Mouse (Mus musculus): ENCODE measurements around the gene Frzb.
"Not testable (repeated sequence)": the region's sequence is repeated elsewhere in the genome, so short reads cannot be mapped to it uniquely, and the experiment has no call there.

Frzb gene

DNA sequence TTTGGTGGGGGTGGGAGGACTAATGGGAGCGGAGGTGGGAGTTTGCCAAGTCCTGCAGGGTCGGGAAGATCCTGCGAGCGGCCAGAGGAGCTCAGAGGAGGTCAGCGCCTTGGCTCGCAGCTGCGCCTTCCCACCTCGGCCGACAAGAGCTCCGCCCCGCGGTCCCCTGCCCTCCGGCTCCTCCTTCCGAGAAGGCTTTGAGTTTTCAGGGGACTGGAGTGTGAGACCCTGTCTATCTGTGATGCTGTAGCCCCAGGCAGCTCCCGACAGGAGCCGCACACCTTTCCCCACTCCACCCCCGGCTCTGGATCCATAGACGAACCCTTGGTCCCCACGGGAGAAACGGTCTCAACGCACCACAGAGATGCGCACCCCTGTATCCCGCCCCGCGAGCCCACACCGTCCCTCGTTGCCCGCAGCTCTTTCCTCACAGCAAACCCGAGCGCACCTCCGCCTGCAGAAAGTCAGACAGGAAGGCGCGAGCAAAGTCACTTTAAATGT lies at the start of gene Frzb:
Gene Frzb, minus strand, starts transcription at position 335 of the 501 bp plus-strand sequence.
- DNase-seq, result peak; percentile 83 to 88

DNA sequence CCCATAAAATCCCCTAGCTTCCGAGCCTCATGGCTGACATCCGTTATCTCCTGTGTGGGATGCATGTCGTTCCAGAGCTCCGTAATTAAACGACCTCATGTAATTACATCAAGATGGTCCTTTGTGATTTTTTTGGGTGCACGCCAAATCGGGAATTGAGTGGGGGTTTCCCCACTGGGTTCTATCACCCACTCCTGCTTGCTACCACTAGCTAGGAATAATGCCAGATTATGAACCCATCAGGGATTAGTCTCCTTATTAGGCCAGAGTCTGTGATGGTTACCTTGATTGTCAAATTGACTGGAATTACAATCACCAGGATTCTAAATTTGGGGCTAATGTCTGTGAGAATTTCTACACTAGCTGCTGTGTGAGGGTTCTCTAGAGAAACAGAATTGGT lies 47.9 kb upstream of the Frzb start:
- DNase-seq, result not testable (repeated sequence)

DNA sequence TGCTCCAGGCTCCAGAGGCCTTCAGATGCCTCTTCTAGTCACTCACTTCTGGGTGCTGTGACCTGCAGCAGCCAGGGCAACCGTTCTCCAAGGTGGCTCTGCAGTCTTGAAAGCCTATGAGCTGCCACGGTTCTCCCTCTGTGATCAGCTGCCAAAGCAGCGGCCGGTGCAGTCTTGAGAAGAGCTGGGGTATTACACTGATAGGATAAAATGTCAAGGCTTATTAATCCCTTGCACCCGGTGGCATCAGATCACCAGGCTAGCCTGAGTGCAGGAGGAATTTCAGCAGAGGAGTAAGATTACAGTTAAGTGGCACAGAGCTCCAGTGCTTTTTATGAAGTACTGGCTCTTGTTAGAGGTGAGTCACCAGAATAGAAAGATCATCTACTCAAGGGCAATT lies 39.4 kb upstream of the Frzb start:
- no peak for DNase-seq

DNA sequence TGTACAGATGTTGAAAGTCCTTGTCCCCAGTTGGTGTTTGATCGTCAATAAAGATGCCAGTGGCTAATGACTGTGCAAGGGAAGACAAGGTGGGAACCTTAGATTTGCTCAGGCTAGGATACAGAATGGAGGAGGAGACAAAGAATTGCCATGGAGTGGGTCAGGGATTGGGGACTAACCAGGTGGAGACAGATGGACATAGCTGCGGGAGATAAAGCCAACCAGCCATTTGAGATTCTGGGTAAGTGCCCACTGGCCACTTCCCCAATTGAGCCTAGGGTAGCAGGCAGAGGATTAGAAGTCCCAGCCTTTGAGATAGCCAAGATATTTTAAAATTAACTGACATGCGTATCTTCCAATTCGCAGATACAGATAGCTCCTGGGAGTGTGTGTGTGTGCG lies 37.5 kb upstream of the Frzb start:
- DNase-seq, result no peak

DNA sequence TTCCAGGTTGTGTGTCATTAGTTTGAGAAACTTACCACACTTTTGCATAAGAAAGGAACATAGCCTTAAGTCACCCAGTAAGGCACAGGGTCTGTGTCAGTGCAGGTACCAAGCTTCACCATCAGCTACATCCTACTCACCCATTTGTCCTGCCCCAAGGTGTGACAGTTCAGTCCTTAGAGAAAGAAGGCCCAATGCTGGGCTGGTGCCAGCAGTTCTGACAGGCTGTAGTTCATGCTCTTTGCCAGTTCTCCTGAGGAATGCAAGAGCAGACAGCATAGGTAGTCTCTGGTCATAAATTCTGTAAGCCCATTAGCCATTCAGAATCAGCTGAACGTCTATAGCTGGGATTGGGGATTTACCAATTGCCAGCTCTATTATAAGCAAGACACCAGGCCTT lies 28.4 kb upstream of the Frzb start:
- DNase-seq, result no peak

DNA sequence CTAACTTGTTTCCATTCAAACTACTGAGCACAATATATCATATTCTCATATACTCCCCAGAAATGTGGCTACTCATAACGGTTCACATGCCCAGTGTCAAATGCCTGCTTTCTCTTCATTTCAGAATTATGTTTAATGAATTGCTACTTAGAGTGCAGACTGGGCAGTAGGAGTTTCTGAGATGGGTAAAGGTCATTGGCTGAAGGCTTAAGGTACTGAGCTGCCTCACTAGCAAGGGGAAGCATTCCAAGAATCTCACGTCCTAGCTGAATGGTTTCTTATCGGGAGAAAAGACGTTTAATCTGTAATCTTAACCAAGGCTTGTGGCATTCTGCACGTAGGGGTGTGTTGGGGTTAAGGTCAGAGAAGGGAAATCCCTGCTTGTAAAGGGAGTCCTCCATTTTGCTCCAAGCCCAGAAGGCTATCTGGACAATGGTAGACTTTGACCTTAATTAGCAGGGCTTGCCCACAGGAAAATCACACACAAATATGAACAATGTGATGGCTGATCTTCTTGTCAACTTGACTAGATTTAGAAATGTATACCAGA lies 26.9 kb upstream of the Frzb start:
- DNase-seq, result no peak

DNA sequence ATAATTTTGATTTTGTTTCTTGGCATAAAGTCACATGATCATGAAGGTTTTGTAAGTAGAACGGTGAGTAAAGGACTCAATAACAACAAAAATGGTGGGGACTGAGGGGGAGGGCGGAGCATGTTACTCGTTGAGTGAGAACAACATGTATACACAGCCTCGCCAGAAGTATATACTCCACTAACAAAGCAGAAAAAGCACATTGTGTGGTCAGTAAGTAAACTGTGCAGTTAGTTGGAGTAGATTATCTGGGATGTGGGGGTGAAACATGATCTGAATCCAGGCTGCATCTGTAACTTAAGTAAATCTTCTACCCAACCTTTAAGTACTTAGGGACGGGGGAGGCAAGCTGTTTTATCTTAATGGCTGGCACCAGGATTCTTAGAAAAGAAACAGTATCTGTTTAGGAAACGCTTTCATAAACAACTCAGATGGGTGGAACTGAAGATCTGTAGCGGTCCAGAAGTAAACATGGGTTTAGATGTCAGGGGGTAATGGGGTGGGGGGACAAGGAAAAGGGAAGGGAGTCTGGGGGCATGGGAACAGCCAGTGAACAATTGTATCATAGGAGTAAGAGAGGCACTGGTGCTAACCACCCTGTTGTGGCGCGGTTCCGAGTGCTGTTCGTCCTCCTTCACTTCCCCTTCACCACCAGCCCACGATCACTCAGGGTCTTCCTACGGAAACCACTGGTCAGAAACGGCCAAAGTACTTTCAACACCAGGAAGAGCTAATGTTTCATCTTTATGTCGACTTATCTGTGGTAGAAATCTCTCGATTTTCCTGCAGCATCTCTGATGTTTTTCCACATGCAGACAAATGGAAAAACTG lies 18.8 kb upstream of the Frzb start:
- DNase-seq, result no peak

DNA sequence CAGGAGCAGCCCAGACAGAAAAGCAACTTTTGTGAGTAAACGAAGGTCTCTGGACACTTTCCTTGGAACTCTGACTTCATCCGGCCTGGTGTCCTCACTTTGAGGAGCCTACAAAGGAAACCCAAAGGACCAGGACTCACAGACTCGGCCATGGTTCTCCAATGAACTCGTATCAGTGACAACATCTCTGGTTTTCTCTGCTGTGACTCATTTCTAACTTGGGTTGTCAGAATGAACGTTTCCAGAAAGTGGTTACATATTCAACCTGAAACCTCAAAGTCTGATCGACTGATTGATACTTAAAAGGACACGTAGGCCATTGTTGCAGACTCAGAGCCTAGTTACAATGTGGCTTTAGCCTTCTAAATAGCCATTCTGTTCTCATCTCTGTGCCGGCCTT lies 14.4 kb upstream of the Frzb start:
- DNase-seq, result no peak

DNA sequence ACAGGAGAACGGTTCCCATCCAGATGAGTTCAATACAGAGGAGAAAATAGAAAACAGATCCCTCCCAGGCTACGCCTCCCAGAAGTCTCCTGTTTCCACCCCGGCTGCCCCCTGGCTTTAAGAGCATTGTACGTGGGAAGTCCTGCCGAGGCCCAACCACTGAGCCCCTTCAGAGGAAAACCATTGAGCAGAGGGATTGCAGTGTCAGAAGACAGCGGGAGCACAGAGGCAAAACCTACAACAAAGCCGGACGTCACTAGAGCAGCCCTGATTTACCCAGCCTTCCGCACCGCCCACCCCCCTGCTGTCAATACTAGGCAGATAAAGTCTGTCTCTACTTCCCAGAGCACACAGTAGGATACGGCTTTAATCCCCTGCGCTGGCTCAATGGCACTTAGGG lies 806 bp upstream of the Frzb start:
- peak; percentile 50 to 62 for DNase-seq

DNA sequence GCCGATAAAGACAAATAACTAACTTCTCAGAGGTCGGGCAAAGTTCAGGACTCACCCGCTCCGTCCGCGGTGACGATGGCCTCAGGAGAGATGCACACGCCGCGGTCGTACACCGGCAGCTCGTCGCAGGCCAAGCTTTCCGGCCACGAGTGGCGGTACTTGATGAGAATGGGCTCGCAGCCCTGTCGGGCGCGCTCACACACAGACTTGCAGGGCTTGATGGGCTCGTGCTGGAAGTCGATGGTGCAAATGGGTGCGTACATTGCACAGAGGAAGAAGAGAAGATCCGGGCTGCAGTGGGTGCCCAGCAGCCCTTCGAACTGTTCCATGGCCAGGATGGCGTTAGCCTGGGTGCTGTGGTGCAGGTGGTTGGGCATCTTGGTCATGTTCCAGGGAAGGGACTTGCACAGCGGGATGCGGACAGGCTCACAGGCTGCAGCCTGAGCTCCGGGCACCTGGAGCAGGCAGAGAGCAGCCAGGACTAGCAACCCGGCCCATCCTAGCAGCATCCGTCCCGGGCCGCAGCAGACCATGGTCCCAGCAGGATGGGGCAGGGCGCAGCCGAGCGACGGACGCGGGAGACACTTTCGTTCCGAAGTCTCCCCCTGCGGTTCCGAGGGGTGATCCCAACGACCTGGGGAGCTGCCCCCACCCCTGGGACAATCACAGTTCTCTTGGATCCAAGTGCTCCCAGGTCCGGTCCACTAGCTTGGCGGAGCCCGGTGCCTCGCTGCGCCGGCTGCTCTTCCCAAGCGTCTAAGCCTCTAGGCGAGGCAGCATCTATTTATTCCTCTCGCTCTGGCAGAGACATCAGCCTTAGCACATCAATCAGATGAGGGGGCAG lies 895 bp downstream of the Frzb start:
- peak; percentile 56 to 65 for DNase-seq

DNA sequence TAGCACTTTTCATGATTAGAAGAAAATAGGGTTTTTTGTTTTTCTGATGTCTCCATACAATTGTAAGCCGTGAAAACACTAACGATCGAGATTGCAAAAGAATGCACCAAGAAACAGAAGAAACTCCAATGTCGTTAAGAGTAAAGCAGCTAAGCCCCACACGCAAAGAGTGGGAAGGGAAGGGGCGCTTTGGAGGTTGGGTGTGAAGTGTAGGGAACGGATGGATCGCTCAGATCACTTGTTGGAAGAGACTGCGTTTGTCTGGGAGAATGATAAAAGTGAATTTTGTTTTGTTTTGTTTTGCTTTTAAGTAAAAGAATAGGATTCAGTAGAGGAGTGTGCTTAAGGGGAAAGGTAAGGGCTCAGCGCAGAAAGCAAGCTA lies 1.5 kb downstream of the Frzb start:
- no peak for DNase-seq

DNA sequence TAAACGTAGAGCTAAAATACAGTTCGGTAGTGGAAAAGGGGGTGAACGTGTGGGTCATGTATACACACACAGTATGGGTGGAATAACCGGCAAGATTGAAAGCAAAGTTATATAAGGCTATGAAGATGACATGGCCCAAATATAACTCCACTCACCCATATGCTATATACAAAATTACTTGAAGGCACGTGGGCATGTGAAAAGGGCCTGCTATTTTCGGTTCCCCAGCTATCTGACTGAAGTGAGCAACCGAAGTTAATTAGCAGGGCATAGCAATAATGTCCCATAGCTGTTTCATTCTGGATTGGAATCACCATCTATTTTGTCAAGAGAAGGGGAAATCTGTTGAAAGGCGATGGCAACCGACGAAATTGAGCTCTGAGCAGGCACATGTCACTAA lies 1.9 kb downstream of the Frzb start:
- DNase-seq, result no peak

DNA sequence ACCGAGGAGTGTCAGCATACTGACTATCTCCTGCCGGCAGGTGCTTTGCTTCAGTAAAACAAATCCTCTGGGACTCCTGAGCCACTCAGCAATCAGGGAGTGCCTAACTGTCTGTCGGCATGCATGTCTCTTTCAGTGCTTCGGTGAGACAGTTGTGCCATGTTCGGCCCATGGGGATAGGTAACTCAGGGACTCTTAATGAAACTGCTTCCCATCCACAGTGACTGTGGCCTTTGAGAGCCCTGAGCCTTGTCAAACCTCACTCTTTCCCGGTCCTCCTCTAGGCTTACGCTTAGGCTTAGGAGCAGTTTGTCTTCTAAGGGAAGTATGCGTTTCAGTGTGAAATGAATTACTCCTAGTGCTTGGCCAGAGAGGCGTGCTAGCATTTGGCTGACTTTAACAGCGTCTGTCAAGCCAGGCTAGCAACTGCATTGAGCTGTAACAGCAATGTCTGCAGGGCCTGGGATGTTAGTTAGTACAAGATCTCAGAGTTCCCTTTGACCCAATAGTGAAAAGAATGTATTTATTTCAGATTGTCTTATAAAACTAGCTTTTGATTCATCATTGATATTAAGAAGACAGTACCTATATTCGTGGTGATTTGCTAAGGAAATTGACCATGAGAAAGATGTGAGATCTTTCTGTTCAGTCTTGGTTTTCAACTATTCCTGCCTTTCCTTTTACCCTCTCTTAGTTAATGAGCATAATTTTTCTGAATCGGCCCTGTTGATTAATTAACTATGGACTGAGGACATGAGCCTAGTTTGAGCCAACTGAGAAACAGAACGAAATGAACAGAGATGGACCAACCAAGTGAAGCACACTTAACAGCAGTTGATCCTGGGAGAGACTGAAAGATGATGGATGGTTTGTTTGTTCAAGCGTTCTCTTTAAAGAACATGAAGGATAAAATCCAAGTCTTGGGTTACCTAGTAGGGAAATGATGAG lies 2.7 kb downstream of the Frzb start:
- peak; percentile 45 to 50 for DNase-seq

DNA sequence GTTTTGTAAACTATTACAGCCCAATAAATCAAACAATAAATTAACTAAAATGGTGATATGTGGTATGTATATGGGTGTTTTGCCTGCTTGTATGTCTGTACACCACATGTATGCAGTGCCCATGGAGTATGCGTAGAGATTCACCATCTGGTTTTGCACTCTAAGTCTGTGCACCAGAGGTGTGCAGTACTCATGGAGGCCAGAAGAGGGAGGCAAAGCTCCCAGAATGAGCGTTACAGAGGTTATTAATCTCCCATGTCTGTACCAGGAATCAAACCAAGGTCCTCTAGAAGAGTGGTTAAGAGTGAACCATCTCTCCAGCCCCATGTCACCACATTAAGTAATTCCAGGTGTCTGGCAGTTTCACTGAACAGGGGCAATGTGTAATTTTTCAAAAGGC lies 3.5 kb downstream of the Frzb start:
- peak; percentile 31 to 40 for DNase-seq

DNA sequence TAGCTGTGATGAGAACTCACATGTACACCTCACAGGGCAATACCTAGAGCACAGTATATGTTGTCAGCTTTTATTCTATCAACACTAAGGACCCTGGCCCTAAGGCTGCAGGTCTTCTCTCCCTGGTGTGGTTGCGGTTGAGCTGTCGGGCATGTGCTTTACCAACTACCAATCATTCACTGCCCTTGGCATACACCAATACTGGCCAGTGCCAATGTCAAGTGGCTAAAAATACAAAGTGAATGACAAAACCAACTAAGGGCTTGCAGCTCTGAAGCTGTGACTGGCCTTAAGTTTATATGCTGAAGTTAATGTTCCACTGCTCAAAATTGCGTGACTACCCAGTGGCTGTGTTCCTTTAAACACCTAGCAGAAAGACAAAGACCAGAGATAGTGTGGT lies 6.0 kb downstream of the Frzb start:
- DNase-seq, result no peak

DNA sequence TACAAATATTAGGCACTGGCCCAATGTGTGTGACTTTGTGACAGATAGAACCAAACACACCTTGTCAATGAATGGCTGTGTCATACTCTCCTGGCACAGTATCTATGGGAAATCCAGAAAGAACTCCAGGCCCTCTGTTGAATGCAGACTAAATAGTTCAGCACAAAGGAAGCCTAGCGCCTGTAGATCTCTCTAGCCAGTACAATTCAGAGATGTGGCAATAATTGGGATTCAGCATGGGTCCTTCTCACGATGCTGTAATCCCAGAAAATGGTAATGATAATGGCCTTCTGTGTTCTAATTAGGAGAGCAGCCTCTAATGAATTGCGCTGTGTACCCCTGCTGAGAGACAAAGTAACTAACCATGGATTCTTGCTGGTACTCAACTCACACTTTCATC lies 8.6 kb downstream of the Frzb start:
- no peak for DNase-seq

DNA sequence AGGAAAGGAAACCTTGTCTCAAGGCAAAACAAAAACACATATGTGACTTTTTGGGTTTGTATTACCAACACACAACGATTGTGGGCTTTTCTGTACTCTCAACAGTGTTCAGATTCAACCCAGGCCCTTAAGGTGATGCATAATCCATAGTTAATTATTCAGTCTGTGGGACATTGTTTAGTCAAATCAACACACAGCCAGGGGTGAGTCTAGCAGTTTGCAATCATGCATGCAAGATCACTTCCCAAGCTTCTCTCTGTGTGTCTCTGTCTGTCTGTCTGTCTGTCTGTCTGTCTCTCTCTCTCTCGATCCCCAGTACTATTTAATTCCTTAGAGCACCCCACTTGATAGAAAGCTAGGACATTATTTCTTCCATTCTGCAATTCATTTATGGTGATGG lies 10.0 kb downstream of the Frzb start:
- DNase-seq, result no peak

DNA sequence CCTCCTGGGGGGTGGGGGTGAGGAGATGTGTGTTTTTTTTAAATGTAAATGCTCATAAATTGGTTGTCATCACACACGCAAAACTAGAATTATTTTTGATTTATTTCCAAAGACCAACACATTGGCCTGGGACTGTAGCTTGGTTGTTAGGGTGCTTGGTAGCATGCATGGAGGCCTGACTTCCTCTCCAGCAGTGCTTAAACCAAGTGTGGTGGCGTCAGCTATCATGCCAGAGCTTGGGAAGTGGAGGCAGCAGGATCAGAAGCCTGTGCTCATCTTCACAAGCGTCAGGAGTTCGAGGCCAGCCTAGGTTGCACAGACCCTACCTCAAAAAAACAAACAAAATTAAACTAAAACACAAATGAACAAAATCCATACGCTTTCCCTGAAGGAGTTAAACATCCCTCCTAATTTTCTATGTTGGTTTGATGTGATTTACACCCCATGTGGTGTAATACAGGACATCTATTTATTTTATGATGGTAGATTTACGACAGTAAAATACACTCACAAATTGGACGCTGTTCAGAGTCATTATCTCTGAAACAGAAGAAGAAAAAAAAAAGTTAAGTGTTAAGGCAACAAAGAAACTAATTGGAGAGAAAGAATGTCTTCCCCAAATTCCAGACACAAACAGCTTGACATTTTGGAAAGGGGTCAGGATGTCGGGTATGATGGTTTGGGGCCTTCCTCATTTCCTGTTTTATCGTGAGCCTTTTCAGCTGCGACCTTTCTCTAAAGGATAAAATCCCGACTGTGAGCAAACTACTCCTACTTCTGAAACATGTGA lies 12.4 kb downstream of the Frzb start:
- peak; percentile 22 to 32 for DNase-seq

DNA sequence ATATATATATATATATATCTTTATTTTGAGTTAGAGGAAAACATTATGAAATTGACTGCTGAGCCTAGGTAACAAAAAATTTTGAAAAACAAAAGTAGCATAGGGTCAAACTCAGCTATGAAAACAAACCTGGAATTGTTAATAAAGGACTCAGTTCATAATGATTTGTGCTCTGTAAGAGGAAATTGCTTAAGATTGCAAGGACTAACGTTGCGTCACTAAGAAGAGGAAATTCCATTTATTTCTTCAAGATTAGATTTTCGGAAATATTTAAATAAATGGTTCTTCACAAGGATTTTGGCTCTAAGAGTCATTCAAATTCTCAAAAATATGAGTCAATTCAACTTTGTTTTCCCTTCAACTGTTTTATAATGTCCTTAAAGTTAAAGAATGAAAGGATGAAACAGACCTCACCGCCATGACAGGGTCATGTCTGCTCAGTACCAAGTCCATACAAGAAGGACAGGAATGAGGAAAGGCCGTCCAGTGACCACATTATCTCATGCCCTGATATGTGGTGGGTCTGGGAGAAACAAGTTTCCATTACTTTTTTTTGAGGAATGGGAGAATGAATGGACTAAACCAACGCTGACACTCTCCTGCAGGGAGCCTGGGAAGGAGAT lies 14.1 kb downstream of the Frzb start:
- no peak for DNase-seq

DNA sequence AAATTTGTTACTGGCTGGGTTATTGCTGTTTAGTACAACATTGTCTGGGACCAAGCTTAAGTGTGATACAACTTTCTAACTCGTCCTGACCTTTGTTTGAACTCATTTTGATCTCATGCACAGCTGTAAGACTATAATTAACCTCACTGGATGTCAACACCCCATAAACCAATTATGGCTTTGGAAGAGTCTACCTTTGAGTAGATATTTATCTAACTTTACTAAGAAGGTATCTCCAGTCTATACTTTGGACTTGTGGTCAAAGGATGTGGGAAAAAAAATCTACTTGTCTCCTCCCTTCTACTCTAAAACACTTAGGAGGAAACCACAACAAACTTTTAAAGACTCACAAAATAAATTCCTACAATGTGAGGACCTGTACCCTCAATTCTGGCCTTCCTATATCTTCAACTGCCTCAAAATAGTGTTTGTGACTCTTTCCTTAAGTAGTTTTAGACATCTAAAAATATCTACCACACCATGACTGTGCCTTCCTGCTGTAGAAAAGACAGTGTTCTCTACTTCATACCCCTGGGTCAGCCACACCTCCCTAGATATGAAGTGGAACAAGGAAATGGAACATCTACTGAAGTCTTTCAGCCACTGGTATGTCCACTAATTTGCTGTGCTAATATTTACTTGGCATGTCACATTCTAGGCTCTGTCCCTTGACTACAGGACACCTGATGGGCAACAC lies 16.9 kb downstream of the Frzb start:
- DNase-seq, result no peak

Measured in kidney, postnatal 4 days (tissue).